Mouse (Mus musculus): ENCODE measurements around the gene Zscan10.
"Not testable (repeated sequence)": the region's sequence is repeated elsewhere in the genome, so short reads cannot be mapped to it uniquely, and the experiment has no call there.

The Zscan10 gene

DNA sequence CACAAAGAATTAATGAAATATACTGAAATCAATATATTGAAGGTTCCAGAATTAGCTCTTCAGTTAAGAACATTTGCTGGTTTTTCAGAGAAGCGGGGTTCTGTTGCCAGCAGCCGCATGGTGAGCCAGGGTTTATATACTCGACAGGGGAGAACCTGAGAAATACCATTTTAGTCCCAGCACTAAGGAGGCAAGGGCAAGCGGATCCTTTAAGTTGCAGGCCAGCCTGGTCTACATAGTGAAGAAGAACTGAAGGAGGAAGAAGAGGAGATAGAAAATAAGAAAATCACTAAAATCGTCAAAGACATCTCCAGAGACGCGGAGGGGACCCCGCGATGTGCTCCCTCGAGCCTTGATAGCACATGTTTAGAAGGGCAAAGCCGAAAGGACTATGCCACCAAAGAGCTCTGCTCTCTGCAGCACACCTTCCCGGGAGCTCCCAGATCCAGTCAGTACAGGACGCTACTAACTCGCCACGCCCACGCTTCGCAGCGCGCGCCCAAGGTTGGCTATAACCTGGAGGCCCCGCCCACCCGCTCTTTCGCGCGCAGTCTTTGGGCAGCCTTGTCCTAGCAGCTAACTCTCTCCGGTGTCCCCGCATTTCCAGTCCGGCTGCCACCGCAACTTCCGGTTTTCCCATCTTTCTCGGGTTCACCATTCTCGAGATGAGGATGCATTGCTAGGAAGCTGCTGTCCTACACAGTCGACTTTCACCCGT lies 8.3 kb upstream of the Zscan10 start:
- DNase-seq = peak; percentile 99

DNA sequence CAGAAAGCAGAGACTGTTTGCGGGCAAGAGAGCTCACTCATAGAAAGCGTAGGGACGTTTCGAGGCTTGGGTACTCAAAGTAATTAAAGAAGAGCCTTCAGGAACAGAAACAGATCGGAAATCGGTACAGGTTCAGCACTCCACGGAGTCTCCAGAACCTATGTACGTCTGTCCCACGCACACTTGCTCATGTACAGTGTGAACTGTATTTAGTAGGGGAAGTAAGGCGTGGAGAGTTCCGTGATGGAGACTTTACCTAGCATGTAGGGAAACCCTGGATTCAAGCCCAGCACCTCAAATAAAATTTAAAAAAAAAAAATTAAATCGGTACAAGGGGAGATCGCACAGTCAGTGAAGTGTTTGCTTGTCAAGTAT lies 7.7 kb upstream of the Zscan10 start:
- no peak for DNase-seq

DNA sequence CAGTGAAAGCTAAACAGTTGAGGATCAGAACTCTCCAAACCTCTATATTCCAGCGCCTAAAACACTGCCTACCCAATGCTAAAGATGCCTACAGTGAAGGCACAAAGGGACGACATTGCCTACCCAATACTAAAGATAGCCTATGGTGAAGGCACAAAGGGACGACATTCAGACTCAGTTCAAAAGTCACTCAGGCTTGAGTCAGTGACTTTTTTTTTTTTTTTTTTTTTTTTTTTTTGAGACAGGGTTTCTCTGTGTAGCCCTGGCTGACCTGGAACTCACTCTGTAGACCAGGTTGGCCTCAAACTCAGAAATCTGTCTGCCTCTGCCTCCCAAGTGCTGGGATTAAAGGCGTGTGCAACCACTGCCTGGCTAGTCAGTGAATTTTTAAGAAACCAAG lies 5.5 kb upstream of the Zscan10 start:
- DNase-seq = not testable (repeated sequence)

DNA sequence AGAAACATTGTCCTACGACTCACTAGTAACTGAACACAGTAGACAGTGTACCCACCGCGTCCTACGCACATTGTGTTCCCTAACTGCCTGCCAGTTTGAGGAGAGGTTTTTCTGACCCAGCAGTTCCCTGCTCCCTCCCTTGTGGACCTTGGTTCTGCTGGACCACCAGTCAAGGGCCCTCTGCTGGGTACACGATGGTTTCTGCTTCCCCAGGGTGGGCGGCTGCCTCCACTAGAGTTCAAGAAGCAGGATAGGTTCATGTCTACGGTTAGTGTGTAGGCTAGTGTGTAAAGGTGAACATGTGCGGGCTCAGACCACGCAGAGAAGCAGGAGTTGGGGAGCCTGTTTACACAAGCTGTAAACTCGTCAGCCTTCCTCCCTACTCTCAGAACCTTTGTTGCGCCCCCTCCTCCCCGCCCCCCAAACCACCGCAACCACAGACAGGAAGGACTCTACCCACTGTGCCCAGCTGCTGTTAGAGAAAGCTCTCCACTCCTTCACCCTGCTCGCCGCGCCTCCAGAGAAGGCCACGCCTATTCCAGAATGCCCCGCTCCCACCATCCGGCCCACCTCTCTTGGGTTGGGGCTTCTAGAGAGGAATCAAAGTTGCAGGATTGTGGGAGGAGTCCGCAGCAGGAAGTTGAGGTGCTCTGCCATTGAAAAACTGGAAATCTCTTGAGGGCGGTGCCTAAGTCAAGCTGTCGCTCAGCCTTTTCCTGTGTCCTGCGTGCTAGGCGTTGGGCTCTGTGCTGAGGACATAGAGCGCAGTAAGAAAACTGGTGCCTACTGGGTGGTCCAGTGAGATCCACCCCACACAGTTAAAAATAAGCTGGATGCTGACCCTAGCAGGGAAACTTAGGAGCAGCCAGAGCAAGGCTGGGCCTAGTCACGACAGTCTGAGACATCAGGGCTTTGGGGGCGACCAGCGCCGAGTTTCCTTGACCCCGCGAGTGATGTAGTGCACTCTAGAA lies 1.8 kb upstream of the Zscan10 start, which contains the start of gene Zfp13:
Gene Zfp13 (minus strand): TSS at position 906 of the 971 bp plus-strand sequence.
- DNase-seq = peak; percentile 88 to 95

DNA sequence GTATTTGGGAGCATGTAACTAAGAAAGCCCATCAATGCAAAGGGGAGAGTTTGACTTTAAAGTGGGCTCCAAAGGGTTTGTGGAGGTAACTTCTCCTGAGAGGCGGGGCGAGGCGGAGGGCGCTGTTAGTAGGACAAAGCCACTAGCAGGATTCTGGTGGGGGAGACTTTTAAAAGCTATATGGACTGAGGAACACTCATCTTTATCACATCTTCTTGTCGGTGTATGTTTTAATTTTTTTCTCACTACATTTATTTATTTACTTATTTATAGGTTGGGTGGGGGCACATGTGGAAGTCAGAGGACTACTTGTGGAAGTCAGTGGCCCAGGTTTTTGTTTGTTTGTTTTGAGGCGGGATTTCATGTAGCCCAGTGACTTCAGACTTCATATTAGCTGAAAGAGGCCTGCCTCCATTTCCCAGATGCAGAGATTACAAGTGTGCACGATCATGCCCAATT lies 1.0 kb upstream of the Zscan10 start:
- DNase-seq = peak in 1 of 2 experiments; percentile 30

DNA sequence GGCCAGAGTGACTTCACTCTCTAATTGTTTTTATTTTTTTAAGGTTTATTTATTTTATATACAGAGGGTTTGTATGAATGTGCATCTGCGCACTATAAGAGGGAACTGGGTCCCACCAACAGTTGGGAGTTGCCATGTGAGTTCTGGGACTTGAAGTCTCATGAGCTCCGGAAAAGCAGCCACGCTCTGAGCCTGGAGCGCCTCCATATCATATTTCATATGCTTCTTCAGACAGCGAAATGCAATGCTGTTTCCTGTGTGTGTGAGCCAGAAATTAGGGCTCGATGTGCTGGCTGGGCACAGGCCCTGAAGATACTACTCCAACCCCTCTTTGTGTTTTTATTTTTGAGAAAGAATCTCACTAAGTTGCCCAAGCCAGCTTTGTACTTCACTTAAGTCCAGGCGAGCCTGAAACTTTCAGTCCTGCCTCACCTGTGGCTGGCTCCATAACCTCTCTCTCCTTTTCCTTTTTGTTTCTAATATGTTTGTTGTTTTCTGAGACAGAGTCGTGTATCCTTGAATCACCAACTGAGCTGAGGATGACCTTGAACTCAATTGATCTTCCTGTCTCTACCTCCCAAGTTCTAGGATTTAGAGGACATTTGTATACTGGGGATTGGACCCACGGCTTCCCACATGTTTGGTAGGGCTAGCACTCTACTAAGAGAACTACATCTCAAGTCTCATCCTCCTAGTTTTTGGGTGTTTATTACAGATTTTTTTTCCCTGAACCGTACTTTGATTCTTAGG lies 1.4 kb downstream of the Zscan10 start:
- DNase-seq = no peak

DNA sequence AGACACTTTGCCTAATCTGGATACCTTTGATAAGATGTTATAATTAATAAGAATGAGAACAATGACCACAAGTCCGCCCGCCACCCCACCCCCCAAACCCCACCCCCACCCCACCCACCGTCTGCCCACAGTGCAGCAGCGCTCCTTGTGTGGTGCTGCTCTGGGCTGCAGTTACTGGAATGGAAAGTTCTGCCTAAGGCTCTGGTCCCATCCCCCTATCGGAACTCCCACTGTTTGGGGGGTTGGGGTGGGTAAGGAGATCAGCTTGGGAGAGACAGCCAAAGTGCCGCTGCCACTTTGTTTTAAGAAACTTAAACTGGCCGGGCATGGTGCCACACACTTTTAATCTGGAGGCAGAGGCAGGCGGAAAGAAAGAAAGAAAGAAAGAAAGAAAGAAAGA lies 2.4 kb downstream of the Zscan10 start:
- DNase-seq = no peak

DNA sequence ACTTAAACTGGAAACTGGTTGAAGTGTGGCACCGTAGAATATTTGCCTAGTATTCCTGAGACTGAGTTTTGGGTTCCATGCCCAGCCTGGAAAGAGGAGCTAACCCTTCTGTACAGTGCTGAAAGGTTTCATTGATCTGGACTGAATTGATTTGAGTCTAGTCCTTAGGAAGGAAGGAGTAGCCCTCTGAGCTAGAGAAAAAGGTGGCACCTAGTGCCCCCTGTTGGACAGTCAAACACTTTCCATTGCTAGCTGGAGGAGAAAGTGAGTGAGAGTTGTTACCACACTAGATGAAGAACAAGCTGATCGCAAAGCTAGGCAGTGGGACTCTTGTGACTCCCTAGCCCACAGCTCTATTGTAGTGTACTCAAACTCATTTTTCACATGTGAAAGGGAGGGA lies 2.9 kb downstream of the Zscan10 start:
- DNase-seq = peak in 1 of 2 experiments; percentile 12

DNA sequence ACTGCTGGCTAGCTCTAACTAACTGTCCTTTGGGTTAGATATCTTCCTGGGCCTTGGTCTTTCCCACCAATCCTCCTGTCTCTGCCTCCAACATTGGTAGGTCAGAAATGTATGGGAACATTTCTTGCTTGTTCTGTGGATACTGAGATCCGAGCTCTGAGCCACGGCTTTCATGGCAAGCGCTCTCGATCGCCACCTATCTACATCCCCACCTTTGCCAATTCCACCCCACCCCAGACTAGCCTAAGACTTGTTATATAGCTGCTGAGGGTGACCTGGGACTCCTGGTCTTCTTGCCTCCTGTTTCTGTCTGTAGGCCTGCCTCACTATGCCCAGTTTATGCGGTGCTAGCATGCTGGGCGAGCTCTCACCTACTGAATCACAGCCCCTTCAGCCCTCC lies 3.7 kb downstream of the Zscan10 start:
- no peak for DNase-seq

DNA sequence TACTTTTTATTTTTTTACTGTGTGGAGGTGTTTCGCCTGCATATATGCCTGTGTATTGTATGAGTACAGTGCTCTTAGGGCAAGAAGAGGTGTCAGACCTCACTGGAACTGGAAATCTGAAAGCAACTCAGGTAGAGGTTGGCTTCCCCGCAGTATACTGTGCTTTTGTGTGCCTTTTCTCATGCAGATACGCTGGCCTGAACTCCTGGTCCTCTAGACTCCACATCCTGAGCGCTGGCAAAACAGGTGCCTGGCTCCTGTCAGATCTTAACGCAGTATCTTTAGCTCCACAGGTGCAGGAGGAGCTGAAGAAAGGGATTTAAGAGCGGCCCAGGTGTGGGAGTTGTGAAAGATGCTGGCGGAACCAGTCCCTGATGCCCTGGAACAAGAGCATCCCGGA lies 4.6 kb downstream of the Zscan10 start:
- DNase-seq = no peak

DNA sequence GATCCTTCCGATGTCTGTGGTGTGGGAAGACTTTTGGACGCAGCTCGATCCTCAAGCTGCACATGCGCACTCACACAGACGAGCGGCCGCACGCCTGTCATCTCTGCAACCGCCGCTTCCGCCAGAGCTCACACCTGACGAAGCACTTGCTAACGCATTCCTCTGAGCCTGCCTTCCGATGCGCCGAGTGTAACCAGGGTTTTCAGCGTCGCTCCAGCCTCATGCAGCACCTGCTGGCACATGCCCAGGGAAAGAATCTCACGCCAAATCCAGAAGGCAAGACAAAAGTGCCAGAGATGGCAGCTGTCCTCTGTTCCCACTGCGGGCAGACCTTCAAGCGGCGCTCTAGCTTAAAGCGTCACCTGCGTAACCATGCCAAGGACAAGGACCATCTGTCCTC lies 9.0 kb downstream of the Zscan10 start:
- DNase-seq = no peak

DNA sequence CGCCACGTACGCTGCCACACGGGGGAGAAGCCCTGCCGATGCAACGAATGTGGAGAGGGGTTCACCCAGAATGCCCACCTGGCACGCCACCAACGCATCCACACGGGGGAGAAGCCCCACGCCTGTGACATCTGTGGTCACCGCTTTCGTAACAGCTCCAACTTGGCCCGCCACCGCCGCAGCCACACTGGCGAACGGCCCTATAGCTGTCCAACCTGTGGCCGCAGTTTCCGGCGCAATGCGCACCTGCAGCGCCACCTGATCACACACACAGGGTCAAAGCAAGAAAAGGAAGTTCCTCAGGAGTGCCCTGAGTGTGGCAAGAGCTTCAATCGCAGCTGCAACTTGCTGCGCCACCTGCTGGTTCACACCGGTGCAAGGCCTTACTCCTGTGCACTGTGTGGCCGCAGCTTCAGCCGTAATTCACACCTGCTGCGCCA lies 9.7 kb downstream of the Zscan10 start:
- DNase-seq = peak; percentile 74 to 79

DNA sequence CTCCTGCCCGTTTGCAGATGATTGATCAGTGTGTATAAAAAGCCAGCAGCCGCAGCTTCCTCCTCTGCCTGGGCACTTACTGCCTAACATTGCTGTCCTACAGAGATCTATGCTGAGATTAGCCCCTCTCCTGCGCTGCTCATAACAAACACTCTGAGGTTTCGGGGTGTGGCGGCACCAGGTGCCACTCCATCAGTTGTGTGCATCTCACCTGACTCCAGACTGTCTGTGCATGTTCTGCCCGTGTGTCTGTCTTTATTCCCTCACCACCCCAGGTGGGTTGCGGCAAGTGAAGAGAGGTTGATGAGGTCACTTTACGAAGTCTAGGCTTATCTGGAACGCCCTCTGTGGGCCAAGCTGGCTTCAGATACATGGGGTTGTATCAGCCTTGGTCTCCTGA lies 16.4 kb downstream of the Zscan10 start:
- DNase-seq = no peak

DNA sequence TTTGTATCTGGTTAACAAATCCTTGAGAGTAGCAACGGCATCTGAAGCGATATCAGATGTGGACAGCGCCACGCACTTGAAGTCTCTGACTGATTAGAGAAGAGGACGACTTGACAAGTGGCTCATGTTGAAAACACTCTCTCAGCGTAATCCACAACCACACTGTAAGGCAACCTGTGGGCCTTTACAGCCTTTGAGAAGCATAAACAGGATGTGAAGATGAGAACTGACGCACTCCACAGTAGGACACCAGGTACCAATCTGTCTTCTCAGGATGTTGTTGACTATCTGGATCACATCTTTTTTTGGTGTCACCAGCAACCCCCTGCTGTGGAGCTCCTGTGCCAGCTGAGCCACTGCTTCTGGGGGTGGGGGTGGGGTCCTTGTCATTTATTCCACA lies 19.7 kb downstream of the Zscan10 start:
- no peak for DNase-seq

DNA sequence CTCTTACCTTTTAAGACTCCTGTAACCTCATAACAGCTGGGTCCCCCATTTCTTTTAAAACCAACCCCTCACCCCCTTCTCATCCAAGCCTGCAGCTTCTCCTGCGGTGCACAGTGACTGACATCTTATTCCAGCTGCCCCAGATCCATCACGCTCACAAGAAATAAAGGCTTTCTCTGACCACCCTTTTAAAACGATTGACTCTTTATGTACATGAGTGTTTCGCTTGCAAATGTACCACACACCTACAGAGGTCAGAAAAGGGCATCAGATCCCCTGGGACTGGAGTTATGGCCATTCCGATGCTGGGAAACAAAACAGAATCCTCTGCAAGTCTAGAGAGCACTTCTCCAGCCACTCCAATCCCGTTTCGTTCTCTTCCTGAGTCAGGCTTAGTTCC lies 27.2 kb downstream of the Zscan10 start:
- DNase-seq = no peak

DNA sequence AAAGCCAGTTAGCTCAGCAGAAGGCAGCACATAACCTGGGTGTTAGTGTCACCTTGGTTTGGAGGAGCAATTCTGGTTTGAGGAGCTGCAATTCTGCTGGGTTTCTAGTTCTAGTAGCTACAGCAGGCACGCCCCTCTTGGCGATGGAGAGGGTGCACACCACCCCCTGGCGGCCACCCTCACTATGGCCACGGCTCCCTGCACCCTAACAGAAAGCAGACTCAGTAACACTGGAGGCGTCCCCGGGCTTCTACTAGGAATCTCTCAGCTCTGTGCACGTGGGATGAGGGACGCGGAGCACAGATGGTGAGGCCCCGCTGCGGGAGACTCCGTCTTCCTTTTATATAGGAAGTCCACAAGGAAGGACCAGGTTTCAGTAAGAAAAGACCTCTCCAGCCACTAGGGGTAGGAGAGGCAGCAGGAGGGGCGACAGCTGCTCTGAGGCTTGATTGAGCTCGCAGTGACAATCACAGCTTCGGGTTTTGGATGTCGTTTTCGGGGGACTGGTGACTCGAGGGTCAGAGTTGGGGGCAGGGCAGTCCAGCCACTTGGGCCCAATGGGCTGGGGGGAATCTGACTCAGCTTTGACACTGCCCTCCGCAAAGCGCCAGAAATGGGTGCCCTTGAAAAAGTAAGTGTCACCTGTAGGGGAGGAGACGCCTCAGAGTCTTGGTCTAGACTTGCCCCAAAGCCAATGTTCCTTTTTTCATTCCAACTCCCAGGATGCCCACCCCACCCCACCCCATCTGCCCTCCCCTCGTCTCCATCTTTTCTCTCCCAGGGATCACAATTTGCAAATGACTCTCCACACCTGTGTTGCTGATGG lies 29.8 kb downstream of the Zscan10 start:
- peak; percentile 71 to 75 for DNase-seq

DNA sequence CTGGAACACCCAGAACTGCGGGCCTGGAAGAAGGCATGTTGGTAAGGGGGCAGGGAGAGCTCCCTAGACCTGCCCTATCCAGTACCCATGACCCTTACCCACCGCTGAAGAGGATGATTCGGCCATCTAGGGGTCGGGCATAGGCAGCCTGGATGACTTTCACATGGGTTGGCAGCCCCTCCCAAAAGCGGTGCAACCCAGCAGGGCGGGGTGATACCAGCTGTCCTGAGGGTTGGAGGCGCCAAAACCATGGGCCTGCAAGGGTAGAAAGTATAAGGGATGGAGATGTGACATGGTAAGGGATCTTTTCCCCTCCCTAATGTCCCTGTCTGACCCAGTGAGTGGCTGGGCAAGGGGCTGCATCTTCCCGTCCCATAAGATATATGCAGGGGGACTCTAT lies 30.6 kb downstream of the Zscan10 start:
- DNase-seq = no peak

DNA sequence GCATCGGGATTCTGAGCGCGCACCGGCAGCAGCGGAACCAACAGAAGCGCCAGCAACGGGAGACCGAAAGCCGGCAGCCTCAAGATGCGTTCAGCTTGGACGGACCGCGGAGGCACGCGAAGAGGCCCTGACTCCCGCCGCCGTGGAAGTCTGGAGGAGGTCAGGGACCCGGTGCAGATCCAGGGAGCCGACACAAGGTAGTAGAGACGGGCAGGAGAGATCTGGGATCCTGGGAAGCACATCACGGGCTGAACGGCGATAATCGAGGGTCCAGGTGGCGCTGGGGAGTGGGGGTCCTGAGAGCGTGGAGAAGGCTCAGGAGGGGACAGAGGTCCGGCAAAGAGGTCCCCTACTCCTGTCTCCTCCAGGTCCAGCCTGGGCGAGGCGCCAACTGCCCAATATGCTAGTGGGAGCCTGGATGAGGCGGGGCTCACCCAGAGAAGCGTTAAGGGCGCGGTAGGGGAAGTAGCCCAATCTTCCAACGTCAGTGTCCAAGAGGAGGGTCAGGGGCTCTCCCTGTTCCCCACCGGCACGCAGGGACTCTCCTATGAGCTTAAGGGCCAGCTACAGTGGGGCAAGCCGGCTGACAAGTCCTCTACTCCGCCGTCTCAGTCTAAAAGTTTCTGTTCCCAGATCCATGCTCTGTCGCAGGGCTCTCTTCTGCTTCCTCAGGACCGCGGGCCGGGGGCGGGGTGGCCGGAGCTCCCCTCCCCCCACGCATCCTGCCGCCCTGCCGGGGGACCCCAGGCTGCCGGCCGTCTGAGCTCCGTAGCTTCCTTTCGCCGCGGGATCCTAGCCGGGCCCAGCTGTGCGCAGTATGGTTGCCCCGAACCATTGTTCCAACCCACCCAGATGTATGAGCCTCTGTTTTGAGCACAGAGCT lies 44.2 kb downstream of the Zscan10 start, which contains the start of gene Mmp25:
Gene Mmp25 (minus strand): TSS at position 665 of the 883 bp plus-strand sequence.
- peak in 1 of 2 experiments; percentile 18 for DNase-seq

DNA sequence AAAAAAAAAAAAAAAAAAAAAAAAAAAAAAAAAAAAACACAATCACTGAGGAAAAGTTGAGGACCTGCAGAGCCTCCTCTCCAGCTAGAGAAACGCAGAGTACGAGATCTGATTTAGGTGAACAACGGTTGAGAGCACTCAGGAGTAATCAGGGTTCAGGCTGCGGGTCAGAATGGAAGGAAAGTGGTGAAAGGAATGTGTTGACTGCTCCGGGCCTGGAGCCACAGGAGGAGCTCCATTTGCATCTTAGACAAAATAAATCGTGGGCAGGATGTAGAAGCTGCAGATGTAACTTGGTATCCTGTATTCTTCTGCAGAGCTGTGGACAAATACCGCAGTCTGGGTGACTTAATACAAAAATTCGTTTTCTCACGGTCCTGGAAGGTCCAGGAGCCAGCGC lies 45.2 kb downstream of the Zscan10 start:
- DNase-seq = no peak

DNA sequence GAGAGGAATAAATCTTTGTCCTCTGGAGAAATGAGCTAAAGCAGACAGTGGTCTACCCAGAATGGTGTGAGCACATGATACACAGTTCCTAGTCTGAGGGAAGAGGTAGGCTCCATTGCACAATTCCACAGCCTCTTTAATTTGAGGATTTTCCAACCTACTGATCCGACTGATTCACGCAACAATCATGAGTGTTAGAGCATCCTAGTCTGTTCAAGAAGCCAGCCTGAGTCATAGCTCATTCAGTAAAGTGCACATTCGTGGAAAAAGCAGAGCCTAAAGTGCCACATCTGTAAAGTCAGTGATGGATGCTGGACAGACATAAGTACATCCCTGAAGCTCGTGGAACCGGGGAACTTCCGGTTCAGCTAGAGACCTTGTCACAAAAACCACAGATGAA lies 50.7 kb downstream of the Zscan10 start:
- DNase-seq = no peak

DNA sequence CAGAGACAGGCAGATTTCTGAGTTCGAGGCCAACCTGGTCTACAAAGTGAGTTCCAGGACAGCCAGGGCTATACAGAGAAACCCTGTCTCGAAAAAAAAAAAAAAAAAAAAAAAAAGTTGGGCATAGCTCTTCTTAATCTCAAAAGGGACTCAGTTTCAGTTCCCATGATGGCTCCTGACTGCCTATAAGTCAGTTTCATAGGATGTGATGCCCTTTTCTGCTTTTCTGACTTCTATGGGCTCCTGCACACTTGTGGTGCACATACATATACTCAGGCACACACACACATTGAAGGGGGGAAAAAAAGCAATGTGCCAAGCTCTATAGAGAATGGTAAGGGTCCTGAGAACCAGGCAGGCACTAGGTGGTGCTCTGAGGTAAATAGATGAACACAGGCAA lies 52.7 kb downstream of the Zscan10 start:
- no peak for DNase-seq
